Mouse (Mus musculus) bone marrow macrophage, adult 2 months (primary cell): ENCODE results near the gene Cnih2.

Experiments used
- CTCF ChIP-seq: IDR thresholded peaks from 2 replicates; pipeline ENCODE4 v1.5.1; 2012; ENCODE audit warnings: low read depth, mild to moderate bottlenecking, low read length, moderate library complexity
- POLR2A ChIP-seq: IDR thresholded peaks from 2 replicates; pipeline ENCODE4 v1.6.1; 2012; ENCODE audit warnings: mild to moderate bottlenecking, low read depth, low read length, borderline replicate concordance

DNA sequence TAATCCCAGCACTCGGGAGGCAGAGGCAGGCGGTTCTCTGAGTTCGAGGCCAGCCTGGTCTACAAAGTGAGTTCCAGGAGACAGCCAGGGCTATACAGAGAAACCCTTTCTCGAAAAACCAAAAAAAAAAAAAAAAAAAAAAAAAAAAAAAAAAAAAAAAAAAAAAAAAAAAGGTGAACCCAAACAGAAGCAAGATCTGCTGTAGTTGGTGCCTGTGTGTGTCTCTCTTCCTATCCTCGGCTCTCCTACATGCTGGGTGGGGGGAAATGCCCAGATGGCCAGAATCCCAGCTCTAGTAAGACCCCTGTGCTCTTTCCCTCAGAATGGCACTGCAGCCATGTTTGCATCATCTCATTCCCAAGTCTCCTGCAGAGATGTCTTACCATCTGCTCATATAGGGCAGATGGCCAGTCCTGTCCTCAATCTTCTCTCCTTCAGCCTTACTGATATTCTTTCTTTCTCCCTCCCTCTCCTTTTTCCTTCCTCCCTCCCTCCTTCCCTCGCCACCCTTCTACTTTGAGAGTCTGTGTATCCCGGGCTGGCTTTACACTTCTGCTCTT, 25.8 kb upstream of the Cnih2 start:
- TF ChIP-seq CTCF (no peak), POLR2A (no peak)
